Mouse (Mus musculus): ENCODE data around the gene Gm7971.
"Not testable (repeated sequence)": the region's sequence is repeated elsewhere in the genome, so short reads cannot be mapped to it uniquely, and the experiment has no call there.

GRCm38 (mm10) chr5:95594775-95595174, at the start of gene Gm7971:
- TF ChIP-seq POLR2A, EP300 (IDR thresholded peaks at IDR 0.05; ENCODE audit: insufficient read depth, low read depth, low read length): not testable (repeated sequence)
